22 mouse cellular contexts compared by ENCODE assay signal in the genomic region with DNA sequence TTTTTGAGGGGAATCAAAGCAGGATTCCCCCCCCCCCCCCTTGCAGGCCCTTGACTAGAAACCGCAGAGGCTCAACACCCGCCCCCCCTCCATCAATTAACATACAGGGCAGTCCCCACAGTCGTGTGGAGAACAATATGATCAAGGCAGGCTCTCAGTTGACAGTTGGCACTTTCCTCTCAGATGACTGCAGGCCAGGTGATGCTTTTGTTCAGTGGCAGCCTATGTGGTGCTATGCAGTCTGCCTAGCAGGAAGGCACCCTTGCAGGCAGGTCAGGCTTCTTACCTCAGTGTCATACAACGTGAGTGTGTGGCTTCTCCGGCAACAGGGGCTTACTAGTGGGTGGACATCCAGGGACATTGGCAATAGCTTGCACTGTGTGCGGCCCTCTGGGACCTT. TPM values are rescaled to one million over a fixed set of nuclear protein-coding genes. Genes with fewer than 3 reads are reported as not detected.
DNase-seq lines count a peak whose midpoint lies in the region; ATAC-seq lines count a peak whose summit lies in the region.
"Had no signal": no experiment of that assay in that cellular context is flagged by ENCODE, and none has a peak within 500 bp of the region (broad histone marks: within the 10 kb centered on the region; RNA-seq: fewer than 3 reads in every experiment).

No protein-coding gene starts in this region.

- no peaks in the 10 kb centered on the region for H3K4me1 ChIP-seq in hindbrain, embryonic 14.5 days (replicated peaks; ENCODE audit: control insufficient read depth, insufficient read depth, low read length)
- no peaks in the 10 kb centered on the region for H3K4me1 ChIP-seq in hindbrain, embryonic 11.5 days (replicated peaks; ENCODE audit: control insufficient read depth, insufficient read depth, low read length)
- 0 out of 2 replicates have a peak, but pooled peaks cover 8% of the 10 kb centered on the region for H3K4me1 ChIP-seq in midbrain, embryonic 14.5 days (ENCODE audit: control insufficient read depth, insufficient read depth, low read length)
- peaks cover 8% of the 10 kb centered on the region for H3K4me1 ChIP-seq in midbrain, embryonic 10.5 days
- H3K4me1 ChIP-seq in midbrain, embryonic 16.5 days (ENCODE audit: control insufficient read depth, insufficient read depth, low read length): peaks cover 11% of the 10 kb centered on the region
- H3K4me1 ChIP-seq: embryonic facial prominence, embryonic 15.5 days; heart, embryonic 12.5 days; intestine, embryonic 15.5 days had no signal

- no peak overlapping the region for H3K4me2 ChIP-seq in hindbrain, embryonic 14.5 days (replicated peaks)
- H3K4me2 ChIP-seq in hindbrain, embryonic 11.5 days (replicated peaks; ENCODE audit: low read depth, low read length): no peak overlapping the region
- H3K4me2 ChIP-seq in midbrain, embryonic 14.5 days (ENCODE audit: low read length): no peak overlapping the region
- no peak overlapping the region for H3K4me2 ChIP-seq in midbrain, embryonic 16.5 days (ENCODE audit: low read length)
- H3K4me2 ChIP-seq: embryonic facial prominence, embryonic 15.5 days; heart, embryonic 12.5 days; intestine, embryonic 15.5 days had no signal

- DNase-seq in hindbrain, embryonic 14.5 days (ENCODE audit: low spot score): no peak
- DNase-seq in hindbrain, embryonic 11.5 days (ENCODE audit: low spot score): no peak
- peak; percentile 23 for DNase-seq in midbrain, embryonic 14.5 days
- no peak for DNase-seq in midbrain, embryonic 10.5 days (ENCODE audit: low spot score)
- no peak for DNase-seq in ovary, postnatal 10 days (ENCODE audit: low spot score)
- DNase-seq: adrenal gland, postnatal 10 days; cerebellum, adult 11-12 months; cerebellum, adult 9-10 months; cerebellum, postnatal 36 days; gastrocnemius, postnatal 10 days; heart, adult 2 months had no signal

- H3K9me3 ChIP-seq in hindbrain, embryonic 14.5 days (ENCODE audit: control insufficient read depth, low read length): 0 out of 2 replicates have a peak, but pooled peaks cover 5% of the 10 kb centered on the region
- H3K9me3 ChIP-seq in hindbrain, embryonic 11.5 days (ENCODE audit: control insufficient read depth, low read length): no peaks in the 10 kb centered on the region
- no peaks in the 10 kb centered on the region for H3K9me3 ChIP-seq in midbrain, embryonic 14.5 days (ENCODE audit: control insufficient read depth, low read length)
- H3K9me3 ChIP-seq in midbrain, embryonic 10.5 days (replicated peaks): no peaks in the 10 kb centered on the region
- H3K9me3 ChIP-seq in midbrain, embryonic 16.5 days (replicated peaks; ENCODE audit: control insufficient read depth, low read length, poor library complexity, severe bottlenecking): no peaks in the 10 kb centered on the region
- H3K9me3 ChIP-seq: embryonic facial prominence, embryonic 15.5 days; forebrain, embryonic 10.5 days; G1E; heart, embryonic 12.5 days; hindbrain, embryonic 10.5 days; intestine, embryonic 15.5 days had no signal

- 0 out of 2 replicates have a peak, but pooled peaks have one; percentile 21 for ATAC-seq in hindbrain, embryonic 14.5 days (ENCODE audit: low FRiP score)
- no peak for ATAC-seq in hindbrain, embryonic 11.5 days (ENCODE audit: low FRiP score)
- ATAC-seq in midbrain, embryonic 14.5 days (ENCODE audit: low FRiP score, low TSS enrichment): 0 out of 2 replicates have a peak, but pooled peaks have one; percentile 24
- peak; percentile 76 for ATAC-seq in midbrain, embryonic 16.5 days
- ATAC-seq: intestine, embryonic 15.5 days had no signal

- H3K27ac ChIP-seq in hindbrain, embryonic 14.5 days: no peak overlapping the region
- no peak overlapping the region for H3K27ac ChIP-seq in hindbrain, embryonic 11.5 days (ENCODE audit: low read depth, low read length)
- no peak overlapping the region for H3K27ac ChIP-seq in midbrain, embryonic 14.5 days (replicated peaks; ENCODE audit: low read depth, low read length)
- H3K27ac ChIP-seq in midbrain, embryonic 10.5 days (replicated peaks): no peak overlapping the region
- H3K27ac ChIP-seq in midbrain, embryonic 16.5 days (ENCODE audit: low read length): 0 out of 2 replicates have a peak overlapping the region, but pooled peaks have one; percentile 17
- H3K27ac ChIP-seq: embryonic facial prominence, embryonic 15.5 days; forebrain, embryonic 10.5 days; heart, adult 2 months; hindbrain, embryonic 10.5 days; intestine, embryonic 15.5 days had no signal

- WGBS in hindbrain, embryonic 14.5 days: 47% methylated on average over 6 of the region's 6 CpGs
- WGBS in hindbrain, embryonic 11.5 days: 44% methylated on average over 6 of the region's 6 CpGs
- 46% methylated on average over 6 of the region's 6 CpGs for WGBS in midbrain, embryonic 14.5 days
- 51% methylated on average over 6 of the region's 6 CpGs for WGBS in midbrain, embryonic 10.5 days
- 43% methylated on average over 6 of the region's 6 CpGs for WGBS in midbrain, embryonic 16.5 days

- no peaks in the 10 kb centered on the region for H3K36me3 ChIP-seq in hindbrain, embryonic 14.5 days (replicated peaks; ENCODE audit: control insufficient read depth, insufficient read depth)
- H3K36me3 ChIP-seq in hindbrain, embryonic 11.5 days (ENCODE audit: control insufficient read depth, insufficient read depth, low read length): no peaks in the 10 kb centered on the region
- no peaks in the 10 kb centered on the region for H3K36me3 ChIP-seq in midbrain, embryonic 14.5 days (ENCODE audit: control insufficient read depth, insufficient read depth, low read length)
- H3K36me3 ChIP-seq in midbrain, embryonic 10.5 days: no peaks in the 10 kb centered on the region
- H3K36me3 ChIP-seq in midbrain, embryonic 16.5 days (ENCODE audit: control insufficient read depth, insufficient read depth, low read length): no peaks in the 10 kb centered on the region
- H3K36me3 ChIP-seq: embryonic facial prominence, embryonic 15.5 days; forebrain, embryonic 10.5 days; G1E; heart, embryonic 12.5 days; hindbrain, embryonic 10.5 days; intestine, embryonic 15.5 days had no signal

- no peak overlapping the region for H3K9ac ChIP-seq in hindbrain, embryonic 14.5 days
- H3K9ac ChIP-seq in hindbrain, embryonic 11.5 days (ENCODE audit: low read depth, low read length): no peak overlapping the region
- no peak overlapping the region for H3K9ac ChIP-seq in midbrain, embryonic 14.5 days (replicated peaks; ENCODE audit: low read length)
- H3K9ac ChIP-seq in midbrain, embryonic 16.5 days (ENCODE audit: low read depth, low read length): no peak overlapping the region
- H3K9ac ChIP-seq: embryonic facial prominence, embryonic 15.5 days; heart, embryonic 12.5 days; intestine, embryonic 15.5 days had no signal

- H3K4me3 ChIP-seq in hindbrain, embryonic 14.5 days (replicated peaks; ENCODE audit: low read length): no peak overlapping the region
- H3K4me3 ChIP-seq in hindbrain, embryonic 11.5 days (ENCODE audit: low read depth, low read length): no peak overlapping the region
- H3K4me3 ChIP-seq in midbrain, embryonic 14.5 days (replicated peaks; ENCODE audit: low read depth, low read length): no peak overlapping the region
- no peak overlapping the region for H3K4me3 ChIP-seq in midbrain, embryonic 10.5 days
- no peak overlapping the region for H3K4me3 ChIP-seq in midbrain, embryonic 16.5 days (ENCODE audit: low read depth, low read length)
- H3K4me3 ChIP-seq: embryonic facial prominence, embryonic 15.5 days; erythroblast, embryonic 14.5 days; forebrain, embryonic 10.5 days; heart, adult 2 months; heart, embryonic 12.5 days; hindbrain, embryonic 10.5 days; intestine, embryonic 15.5 days had no signal

- H3K27me3 ChIP-seq in hindbrain, embryonic 14.5 days (ENCODE audit: control insufficient read depth, insufficient read depth, low read length): no peaks in the 10 kb centered on the region
- no peaks in the 10 kb centered on the region for H3K27me3 ChIP-seq in hindbrain, embryonic 11.5 days (ENCODE audit: control insufficient read depth, insufficient read depth, low read length)
- no peaks in the 10 kb centered on the region for H3K27me3 ChIP-seq in midbrain, embryonic 14.5 days (ENCODE audit: control insufficient read depth, insufficient read depth, low read length)
- no peaks in the 10 kb centered on the region for H3K27me3 ChIP-seq in midbrain, embryonic 10.5 days (ENCODE audit: low read depth, poor library complexity, severe bottlenecking)
- no peaks in the 10 kb centered on the region for H3K27me3 ChIP-seq in midbrain, embryonic 16.5 days (ENCODE audit: control insufficient read depth, insufficient read depth, low read depth, low read length)
- H3K27me3 ChIP-seq: embryonic facial prominence, embryonic 15.5 days; heart, embryonic 12.5 days; intestine, embryonic 15.5 days had no signal

RNA-seq across cellular contexts. Expression of a gene that starts 17.4 kb away (rescaled TPM):
- not detected in 2 replicates for polyA plus RNA-seq in hindbrain, embryonic 14.5 days (2014; fragmentation: Nextera tagmentation; extraction: Ambion mirVana)
- not detected in 2 replicates for polyA plus RNA-seq in hindbrain, embryonic 11.5 days (2014; fragmentation: Nextera tagmentation; extraction: Ambion mirVana)
- polyA plus RNA-seq in midbrain, embryonic 14.5 days (2014; fragmentation: Nextera tagmentation; extraction: Ambion mirVana): not detected in 2 replicates
- not detected in 2 replicates for polyA plus RNA-seq in midbrain, embryonic 10.5 days (2016; fragmentation: Nextera tagmentation; extraction: Ambion mirVana)
- polyA plus RNA-seq in midbrain, embryonic 16.5 days (2015; fragmentation: Nextera tagmentation; extraction: Ambion mirVana): not detected in 2 replicates
- polyA plus RNA-seq: embryonic facial prominence, embryonic 15.5 days; erythroblast, embryonic 14.5 days; forebrain, embryonic 10.5 days; forebrain, embryonic 14.5 days; frontal cortex, adult 2 months; G1E; heart, adult 2 months; heart, embryonic 12.5 days; heart, embryonic 16.5 days; hindbrain, embryonic 10.5 days; intestine, embryonic 15.5 days had no signal

RNA-seq across cellular contexts. Expression of a gene that starts 25.1 kb away (rescaled TPM):
- 0.24 and 0.25 TPM in 2 replicates for polyA plus RNA-seq in hindbrain, embryonic 14.5 days (2014; fragmentation: Nextera tagmentation; extraction: Ambion mirVana)
- 0.11 and 0.19 TPM in 2 replicates for polyA plus RNA-seq in hindbrain, embryonic 11.5 days (2014; fragmentation: Nextera tagmentation; extraction: Ambion mirVana)
- 0.09 and 0.41 TPM in 2 replicates for polyA plus RNA-seq in midbrain, embryonic 14.5 days (2014; fragmentation: Nextera tagmentation; extraction: Ambion mirVana)
- polyA plus RNA-seq in midbrain, embryonic 10.5 days (2016; fragmentation: Nextera tagmentation; extraction: Ambion mirVana): 0.67 and 0.73 TPM in 2 replicates
- polyA plus RNA-seq in midbrain, embryonic 16.5 days (2015; fragmentation: Nextera tagmentation; extraction: Ambion mirVana): 0.30 and 0.32 TPM in 2 replicates
- polyA plus RNA-seq: erythroblast, embryonic 14.5 days; G1E; heart, embryonic 12.5 days had no signal
